Mouse (Mus musculus): Measurements from ENCODE around the gene Rbm25.

DNA sequence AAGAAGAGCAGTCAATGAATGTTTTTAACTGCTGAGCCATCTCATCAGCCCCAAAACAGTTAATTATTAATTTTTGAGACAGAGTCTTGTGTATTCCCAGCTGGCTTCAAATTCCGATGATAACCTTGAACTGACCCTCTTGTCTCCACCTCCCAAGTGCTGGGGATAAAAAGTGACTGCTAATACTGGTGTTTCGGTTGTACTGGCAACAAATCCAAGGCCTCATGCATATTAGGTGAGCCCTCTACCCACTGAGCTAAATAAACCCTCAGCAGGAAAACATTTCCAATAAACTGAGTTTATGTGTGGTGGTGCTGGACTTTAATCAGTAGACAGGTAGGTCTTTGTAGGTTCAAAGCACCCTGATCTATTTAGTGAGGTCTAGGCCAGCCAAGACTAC is 12.1 kb upstream of the Rbm25 start:
- TF ChIP-seq CTCF (IDR thresholded peaks at IDR 0.05; ENCODE audit: insufficient read depth, low read length) = no peak
- TF ChIP-seq POLR2A (IDR thresholded peaks at IDR 0.05; ENCODE audit: borderline replicate concordance, extremely low read depth, low read depth, low read length) = no peak
